Mouse (Mus musculus) adipose tissue, adult 10 weeks (tissue): ENCODE data around the gene Serpinb3c. TPM values are rescaled to one million over a fixed set of nuclear protein-coding genes. Genes with fewer than 3 reads are reported as not detected.

ENCODE experiments used
- polyA plus RNA-seq: library from polyadenylated mRNA; stranded (reverse); fragments of 350-450 nt; fragmentation: Illumina TruSeq; extraction: RNeasy Lipid Tissue Mini Kit (QIAGEN cat#74804); gene quantifications from one replicate; pipeline ENCODE4 v1.2.3, GENCODE M21; 2014; ENCODE audit warnings: low read depth, low replicate concordance

Gene Serpinb3c
- polyA plus RNA-seq: not detected

GRCm38 (mm10) chr1:107278261-107278660 is at the start of gene Serpinb3c, which contains the start of gene Serpinb3b:
Serpinb3c (minus strand) TSS chr1:107278371.
Serpinb3b (minus strand) TSS chr1:107278361.

Other genes with a start within 250 kb of the Serpinb3c start
- not detected for gene Serpinb3a, start 226.1 kb downstream of the Serpinb3c start, polyA plus RNA-seq
- not detected for gene Serpinb3d, start 194.9 kb downstream of the Serpinb3c start, polyA plus RNA-seq
- gene Serpinb3b, start within 50 bp of the Serpinb3c start, polyA plus RNA-seq: not detected
- gene Serpinb11, start 82.8 kb upstream of the Serpinb3c start, polyA plus RNA-seq: not detected
- not detected for gene Serpinb7, start 121.3 kb upstream of the Serpinb3c start, polyA plus RNA-seq
- 0.63 TPM for gene Serpinb2, start 233.1 kb upstream of the Serpinb3c start, polyA plus RNA-seq